Mouse (Mus musculus): ENCODE results near the gene Ptgis.

DNA sequence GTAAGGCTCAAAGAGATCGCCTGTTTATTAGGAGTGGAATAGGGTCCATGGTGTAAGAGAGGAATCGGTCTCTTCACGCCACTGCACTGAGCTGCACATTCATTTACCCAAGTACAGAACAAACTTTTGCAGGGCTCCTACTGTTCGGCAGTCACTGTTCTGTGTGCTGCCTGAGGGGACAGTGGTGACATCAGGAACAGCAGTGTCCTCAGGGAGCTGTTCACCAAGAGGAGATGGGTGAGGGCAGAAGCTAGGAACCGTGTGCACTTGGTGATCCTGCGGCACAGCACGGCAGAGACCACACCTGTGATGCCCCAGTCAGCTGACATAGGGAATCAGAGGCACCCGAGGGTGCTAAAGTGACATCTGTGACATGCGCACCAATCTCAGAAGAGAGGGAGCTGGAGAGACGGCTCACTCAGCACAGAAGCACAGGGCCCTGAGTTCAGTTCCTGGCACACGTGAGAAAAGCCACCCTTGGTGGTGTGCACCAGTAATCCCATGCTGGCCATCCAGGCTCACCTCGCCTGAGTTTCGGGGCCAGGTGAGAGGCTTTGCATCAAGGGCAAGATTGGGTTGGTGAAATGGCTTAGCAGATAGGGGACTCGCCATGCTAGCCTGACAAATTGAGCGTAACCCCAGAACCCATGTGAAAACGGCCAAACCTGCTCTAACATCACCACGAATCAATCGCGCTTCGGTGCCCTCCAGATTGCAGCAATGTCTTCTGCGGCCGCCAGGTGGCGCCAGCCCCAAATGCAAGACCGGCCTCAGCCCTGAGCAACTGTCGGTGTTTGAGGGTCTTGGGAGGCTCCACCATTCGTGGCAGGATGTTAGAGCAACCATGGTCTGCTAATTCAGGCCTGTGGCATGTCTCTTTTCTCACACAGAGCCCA, 39.9 kb upstream of the Ptgis start:
- TF ChIP-seq MAX (IDR thresholded peaks at IDR 0.05) (no peak), CEBPB (IDR thresholded peaks at IDR 0.05; ENCODE audit: low read depth) (no peak)
